Mouse (Mus musculus) spleen, embryonic (tissue): ENCODE measurements around the gene Vmn1r195.
"Not testable (repeated sequence)": the region's sequence is repeated elsewhere in the genome, so short reads cannot be mapped to it uniquely, and the experiment has no call there.

ENCODE experiments used
- CTCF ChIA-PET: fragments of 350-600 bp; sonication (Branson Sonifier 250); formaldehyde crosslinking; loops from one replicate; lab custom pipeline; 2022; lab: Charles Lee

Gene Vmn1r195

GRCm38 (mm10) chr13:22270222-22270621 lies at the start of gene Vmn1r195:
Vmn1r195 (plus strand) TSS chr13:22270522.
- CTCF ChIA-PET, result not testable (repeated sequence)

GRCm38 (mm10) chr13:22223060-22223459 lies 47.3 kb upstream of the Vmn1r195 start, which contains the start of gene Vmn1r193:
Vmn1r193 (minus strand) TSS chr13:22223160.
- CTCF ChIA-PET, result not testable (repeated sequence)

GRCm38 (mm10) chr13:22243915-22244314 lies 26.4 kb upstream of the Vmn1r195 start, which contains the start of gene Vmn1r194:
Vmn1r194 (plus strand) TSS chr13:22244215.
- CTCF ChIA-PET, result no interaction called here

GRCm38 (mm10) chr13:22271721-22272120 lies 1.4 kb downstream of the Vmn1r195 start:
- CTCF ChIA-PET, result no interaction called here

- CTCF ChIA-PET, result no interaction called here
Measured at GRCm38 (mm10) chr13:22284578-22284977, 14.3 kb downstream of the Vmn1r195 start.

- CTCF ChIA-PET, result no interaction called here
Measured at GRCm38 (mm10) chr13:22289620-22290019, 19.3 kb downstream of the Vmn1r195 start, which contains the start of gene Vmn1r196. Vmn1r196 (plus strand) TSS chr13:22289920.

- CTCF ChIA-PET, result not testable (repeated sequence)
Measured at GRCm38 (mm10) chr13:22308075-22308474, 37.8 kb downstream of the Vmn1r195 start.

GRCm38 (mm10) chr13:22315361-22315760 lies 45.0 kb downstream of the Vmn1r195 start:
- CTCF ChIA-PET, result no interaction called here

- CTCF ChIA-PET, result no interaction called here
Measured at GRCm38 (mm10) chr13:22317366-22317765, 47.0 kb downstream of the Vmn1r195 start.

- CTCF ChIA-PET, result no interaction called here
Measured at GRCm38 (mm10) chr13:22320091-22320490, 49.8 kb downstream of the Vmn1r195 start.

- CTCF ChIA-PET, result no interaction called here
Measured at GRCm38 (mm10) chr13:22324289-22324688, 54.0 kb downstream of the Vmn1r195 start, which contains the start of gene Vmn1r197. Vmn1r197 (plus strand) TSS chr13:22324589.
